Mouse (Mus musculus) liver, embryonic 15.5 days (tissue): Measurements from ENCODE around the gene Tesc. TPM values are rescaled to one million over a fixed set of nuclear protein-coding genes. Genes with fewer than 3 reads are reported as not detected.

Experiments
- ATAC-seq: fragments of 200-750 bp; cut with Nextera tagmentation; 2 replicates; pipeline ENCODE4 v1.8.0; 2017; ENCODE audit warnings: moderate number of reproducible peaks, mild to moderate bottlenecking, moderate library complexity; ENCODE audit not compliant: insufficient read depth
- H3K27ac ChIP-seq: fragments of 300-500 bp; sonication (generic); replicated peaks from 2 replicates; pipeline ENCODE4 v1.5.1; 2015; ENCODE audit warnings: mild to moderate bottlenecking, inconsistent platforms
- H3K27me3 ChIP-seq: fragments of 300-500 bp; sonication (generic); 2 replicates; pipeline ENCODE4 v1.6.1; 2015; ENCODE audit warnings: mild to moderate bottlenecking, inconsistent platforms
- H3K36me3 ChIP-seq: fragments of 300-500 bp; sonication (generic); replicated peaks from 2 replicates; pipeline ENCODE4 v1.6.1; 2015; ENCODE audit warnings: moderate library complexity, mild to moderate bottlenecking, inconsistent platforms
- H3K4me1 ChIP-seq: fragments of 300-500 bp; sonication (generic); replicated peaks from 2 replicates; pipeline ENCODE4 v1.6.1; 2015; ENCODE audit warnings: inconsistent platforms
- H3K4me2 ChIP-seq: fragments of 300-500 bp; sonication (generic); 2 replicates; pipeline ENCODE4 v1.6.1; 2015; ENCODE audit warnings: moderate library complexity, mild to moderate bottlenecking, inconsistent platforms
- H3K4me3 ChIP-seq: fragments of 300-500 bp; sonication (generic); replicated peaks from 2 replicates; pipeline ENCODE4 v1.5.1; 2015; ENCODE audit warnings: mild to moderate bottlenecking, inconsistent platforms
- H3K9ac ChIP-seq: fragments of 300-500 bp; sonication (generic); 2 replicates; pipeline ENCODE4 v1.6.1; 2015; ENCODE audit warnings: moderate library complexity, mild to moderate bottlenecking, inconsistent platforms
- H3K9me3 ChIP-seq: fragments of 300-500 bp; sonication (generic); replicated peaks from 2 replicates; pipeline ENCODE4 v1.6.1; 2016; ENCODE audit warnings: inconsistent platforms
- WGBS: fragments of 180-500 bp; shearing (Covaris S2); methylation state at CpG from one replicate; pipeline ENCODE4 v1.1.7; 2015; ENCODE audit warnings: mixed read lengths; ENCODE audit not compliant: insufficient replicate concordance; 5-methylcytosine and 5-hydroxymethylcytosine counted together
- polyA plus RNA-seq: library from polyadenylated mRNA; unstranded; fragments of >200 nt; fragmentation: Nextera tagmentation; extraction: Ambion mirVana; gene quantifications from 2 replicates; pipeline ENCODE4 v1.2.1, GENCODE M21; 2015

Tesc gene
- polyA plus RNA-seq, 1 experiment from 2014 or later: 1.6 TPM

DNA sequence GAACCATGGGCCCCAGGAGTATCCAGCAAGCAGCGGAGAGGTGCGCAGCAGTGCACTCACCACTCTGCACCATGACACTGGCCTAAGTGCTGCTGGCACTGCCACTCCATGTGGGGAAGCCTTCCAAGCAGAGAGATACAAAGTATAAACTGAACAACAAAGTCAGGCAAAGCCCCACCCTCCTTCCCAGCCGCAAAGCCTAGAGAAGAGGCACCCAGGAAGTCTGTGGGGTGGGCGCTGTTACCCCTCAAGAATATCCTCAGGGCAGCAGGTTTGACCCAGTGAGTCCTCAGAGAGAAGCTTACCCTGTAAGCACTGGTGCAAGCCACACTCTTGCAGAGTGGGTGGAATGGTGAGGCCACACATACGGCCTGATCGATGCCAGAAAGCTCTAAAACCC lies 62.6 kb downstream of the Tesc start:
- Histone ChIP-seq H3K36me3 (peaks cover 47% of the 10 kb centered on the region), H3K9ac (no peak overlapping the region), H3K27me3 (no peaks in the 10 kb centered on the region), H3K9me3 (no peaks in the 10 kb centered on the region), H3K4me3 (no peak overlapping the region), H3K27ac (no peak overlapping the region), H3K4me1 (no peaks in the 10 kb centered on the region), H3K4me2 (no peak overlapping the region)
- WGBS: 87% methylated on average over 6 of the region's 6 CpGs
- no peak for ATAC-seq

GRCm38 (mm10) chr5:118090837-118091236 lies 63.3 kb downstream of the Tesc start:
- Histone ChIP-seq H3K4me3 (no peak overlapping the region), H3K4me1 (no peaks in the 10 kb centered on the region), H3K4me2 (no peak overlapping the region), H3K27ac (no peak overlapping the region), H3K36me3 (peaks cover 50% of the 10 kb centered on the region), H3K9me3 (no peaks in the 10 kb centered on the region), H3K27me3 (no peaks in the 10 kb centered on the region), H3K9ac (no peak overlapping the region)
- 82% methylated on average over 2 of the region's 2 CpGs for WGBS
- ATAC-seq: no peak

DNA sequence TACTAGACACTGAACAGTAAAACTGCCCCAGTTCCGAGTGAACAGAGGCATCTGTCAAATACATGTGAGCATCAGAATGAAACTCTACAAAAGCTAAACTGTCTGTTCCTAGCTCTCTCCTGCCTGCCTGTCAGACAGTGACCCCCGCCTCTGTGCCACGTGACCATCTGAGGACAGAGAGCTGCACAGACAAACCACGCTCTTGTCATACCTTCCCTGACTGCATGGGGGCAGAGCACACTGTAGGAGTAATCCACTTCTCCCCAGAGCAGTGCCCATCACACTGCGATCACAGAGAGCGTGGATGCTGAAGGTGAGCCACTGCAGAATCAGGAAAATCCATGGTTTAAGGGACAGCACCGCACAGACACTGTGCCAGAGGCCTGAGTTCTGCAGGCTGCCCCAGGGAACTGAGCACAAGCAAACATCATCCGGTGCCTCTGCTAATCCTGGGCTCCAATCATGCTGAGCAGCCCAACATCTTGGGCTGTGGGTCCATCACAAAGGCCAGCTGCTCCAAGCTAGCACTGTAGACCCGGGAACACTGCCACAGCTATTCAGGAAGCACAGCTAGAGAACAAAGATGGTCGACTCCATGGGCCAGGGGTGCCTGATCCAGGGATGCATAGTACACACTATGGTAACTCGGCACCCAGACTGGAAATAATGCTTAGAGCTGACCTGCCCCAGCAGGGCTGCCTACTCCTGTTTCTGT lies 65.9 kb downstream of the Tesc start:
- Histone ChIP-seq H3K4me2 (no peak overlapping the region), H3K27ac (no peak overlapping the region), H3K4me1 (no peaks in the 10 kb centered on the region), H3K9me3 (no peaks in the 10 kb centered on the region), H3K27me3 (no peaks in the 10 kb centered on the region), H3K36me3 (peaks cover 55% of the 10 kb centered on the region), H3K9ac (no peak overlapping the region), H3K4me3 (no peak overlapping the region)
- no peak for ATAC-seq
- 68% methylated on average over 11 of the region's 11 CpGs for WGBS

- H3K36me3 ChIP-seq: peaks cover 48% of the 10 kb centered on the region
These were observed 67.9 kb downstream of the Tesc start for GRCm38 (mm10) chr5:118095433-118095832.

GRCm38 (mm10) chr5:118095849-118096248 lies 68.3 kb downstream of the Tesc start:
- 63% methylated on average over 4 of the region's 4 CpGs for WGBS
- H3K4me1 ChIP-seq: no peaks in the 10 kb centered on the region
- no peak overlapping the region for H3K4me3 ChIP-seq
- ATAC-seq: no peak
- no peaks in the 10 kb centered on the region for H3K9me3 ChIP-seq
- H3K27ac ChIP-seq: no peak overlapping the region
- peaks cover 45% of the 10 kb centered on the region for H3K36me3 ChIP-seq
- no peak overlapping the region for H3K9ac ChIP-seq
- H3K4me2 ChIP-seq: no peak overlapping the region
- H3K27me3 ChIP-seq: no peaks in the 10 kb centered on the region

More at GRCm38 (mm10) chr5:118095433-118095832, 67.9 kb downstream of the Tesc start:
- WGBS: 69% methylated on average over 11 of the region's 11 CpGs
- H3K4me1 ChIP-seq: no peaks in the 10 kb centered on the region
- H3K27me3 ChIP-seq: no peaks in the 10 kb centered on the region
- H3K9ac ChIP-seq: no peak overlapping the region
- H3K4me3 ChIP-seq: no peak overlapping the region
- no peaks in the 10 kb centered on the region for H3K9me3 ChIP-seq
- H3K4me2 ChIP-seq: no peak overlapping the region
- H3K27ac ChIP-seq: no peak overlapping the region
- no peak for ATAC-seq

GRCm38 (mm10) chr5:118096317-118096716 lies 68.8 kb downstream of the Tesc start:
- Histone ChIP-seq H3K36me3 (peaks cover 40% of the 10 kb centered on the region), H3K27ac (no peak overlapping the region), H3K4me2 (no peak overlapping the region), H3K27me3 (no peaks in the 10 kb centered on the region), H3K4me3 (no peak overlapping the region), H3K9ac (no peak overlapping the region), H3K4me1 (no peaks in the 10 kb centered on the region), H3K9me3 (no peaks in the 10 kb centered on the region)
- WGBS: 71% methylated on average over 3 of the region's 3 CpGs
- no peak for ATAC-seq

DNA sequence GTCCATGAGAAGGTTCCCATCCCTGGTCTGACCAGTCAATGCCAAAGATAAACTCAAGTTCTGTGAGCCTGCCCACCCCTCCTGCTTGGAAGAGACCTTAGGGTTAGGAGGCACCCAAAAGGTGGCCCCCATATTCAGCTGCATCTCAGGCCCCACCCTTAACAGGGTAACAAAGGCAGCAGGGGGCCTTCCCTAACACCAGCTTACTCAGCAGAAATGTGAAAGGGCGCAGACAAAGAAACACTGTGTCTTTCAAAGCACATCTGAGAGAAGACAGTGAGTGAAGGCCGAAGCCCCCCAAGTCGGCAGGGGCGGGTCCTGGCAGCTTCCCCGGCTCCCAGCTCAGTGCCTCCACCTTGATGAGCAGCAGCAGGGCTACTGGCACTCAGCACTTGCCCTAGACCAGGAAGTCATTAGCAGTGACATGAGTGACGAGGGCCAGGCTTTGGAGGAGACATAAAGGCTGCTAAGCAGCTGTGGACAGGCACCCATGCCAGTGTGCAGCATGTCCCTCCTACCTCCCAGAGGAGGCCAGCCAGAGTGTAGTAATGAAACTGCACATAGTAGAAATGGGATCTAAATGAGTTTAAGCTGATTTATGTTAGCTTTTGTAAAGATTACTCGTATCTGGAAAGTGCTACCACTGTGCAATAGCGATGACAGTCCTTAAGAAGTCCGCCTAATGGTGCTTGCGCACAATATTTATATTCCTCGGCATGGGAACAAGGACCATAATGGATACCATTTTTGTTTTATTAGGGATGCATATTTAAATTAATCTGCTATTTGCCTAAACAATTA lies 71.7 kb downstream of the Tesc start:
- no peaks in the 10 kb centered on the region for H3K27me3 ChIP-seq
- 76% methylated on average over 11 of the region's 11 CpGs for WGBS

GRCm38 (mm10) chr5:118099870-118100478 lies 72.4 kb downstream of the Tesc start:
- no peaks in the 10 kb centered on the region for H3K9me3 ChIP-seq
- WGBS: 71% methylated on average over 8 of the region's 8 CpGs
- H3K4me3 ChIP-seq: no peak overlapping the region
- no peak overlapping the region for H3K27ac ChIP-seq
- H3K4me2 ChIP-seq: no peak overlapping the region
- no peaks in the 10 kb centered on the region for H3K27me3 ChIP-seq
- H3K4me1 ChIP-seq: no peaks in the 10 kb centered on the region
- no peak for ATAC-seq
- H3K9ac ChIP-seq: no peak overlapping the region
- H3K36me3 ChIP-seq: peaks cover 9% of the 10 kb centered on the region; the same call in 1 of the 2 replicates

More for the DNA sequence above, 71.7 kb downstream of the Tesc start:
- no peaks in the 10 kb centered on the region for H3K4me1 ChIP-seq
- H3K9me3 ChIP-seq: no peaks in the 10 kb centered on the region
- no peak overlapping the region for H3K27ac ChIP-seq
- ATAC-seq: no peak
- H3K36me3 ChIP-seq: peaks cover 16% of the 10 kb centered on the region
- H3K9ac ChIP-seq: no peak overlapping the region
- H3K4me3 ChIP-seq: no peak overlapping the region
- H3K4me2 ChIP-seq: no peak overlapping the region

DNA sequence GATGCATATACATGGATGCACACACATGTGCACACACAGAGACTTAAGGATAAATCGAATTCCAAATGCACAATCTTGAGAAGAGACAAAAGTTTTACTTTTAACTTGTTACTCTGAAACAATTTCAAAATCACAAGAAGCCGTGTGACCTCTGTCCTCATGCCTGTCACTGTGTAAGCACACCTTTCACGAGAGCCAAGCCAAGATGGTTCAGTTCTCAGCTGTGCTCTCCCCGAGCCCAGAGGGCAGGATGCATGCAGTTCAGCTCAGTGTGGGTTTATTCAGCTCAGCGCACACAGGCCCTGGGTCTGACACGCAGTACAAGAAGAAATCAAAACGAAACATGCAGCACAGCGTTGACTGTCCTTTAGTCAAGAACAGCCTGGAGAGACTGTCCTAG lies 78.0 kb downstream of the Tesc start:
- H3K4me1 ChIP-seq: no peaks in the 10 kb centered on the region
- no peaks in the 10 kb centered on the region for H3K9me3 ChIP-seq
- peaks cover 14% of the 10 kb centered on the region; the same call in 1 of the 2 replicates for H3K36me3 ChIP-seq
- H3K9ac ChIP-seq: no peak overlapping the region
- no peak for ATAC-seq
- no peak overlapping the region for H3K4me3 ChIP-seq
- no peak overlapping the region for H3K4me2 ChIP-seq
- H3K27me3 ChIP-seq: no peaks in the 10 kb centered on the region
- 77% methylated on average over 8 of the region's 8 CpGs for WGBS
- no peak overlapping the region for H3K27ac ChIP-seq

- 84% methylated on average over 10 of the region's 10 CpGs for WGBS
These were observed 79.1 kb downstream of the Tesc start for GRCm38 (mm10) chr5:118106667-118107066.

DNA sequence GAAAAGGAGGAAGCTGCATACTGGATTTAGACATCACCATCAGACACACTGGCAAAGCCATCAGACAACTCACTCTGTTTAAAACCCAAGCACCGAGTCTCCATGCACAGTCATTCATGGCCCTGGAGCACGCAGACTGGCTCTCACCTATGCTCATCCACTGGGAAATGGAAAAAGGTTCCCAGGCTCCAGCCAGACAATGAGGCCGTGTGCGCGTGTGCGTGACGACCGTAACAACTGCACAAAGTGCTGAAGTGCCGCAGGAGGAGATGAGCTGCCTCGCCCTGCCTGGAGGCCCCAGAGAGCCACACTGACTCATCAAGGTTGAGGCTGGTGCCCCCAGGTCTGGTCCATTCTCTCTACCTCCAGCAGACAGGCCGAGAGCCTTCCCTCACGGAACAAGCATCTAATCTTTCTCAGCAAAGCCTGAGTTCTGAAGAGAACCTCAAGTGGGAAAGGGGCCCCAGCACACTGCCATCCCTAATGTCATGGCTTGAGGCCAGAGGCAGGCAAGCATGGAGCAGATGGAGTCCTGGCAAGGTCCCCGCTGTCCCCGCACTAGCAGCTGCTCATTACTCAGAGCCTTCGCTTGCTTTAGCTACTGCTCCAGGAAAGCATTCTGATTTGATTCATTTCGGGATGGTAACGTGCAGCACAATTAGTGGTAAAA lies 80.7 kb downstream of the Tesc start:
- Histone ChIP-seq H3K9ac (no peak overlapping the region), H3K4me1 (no peaks in the 10 kb centered on the region), H3K36me3 (peaks cover 30% of the 10 kb centered on the region), H3K9me3 (no peaks in the 10 kb centered on the region), H3K27me3 (no peaks in the 10 kb centered on the region), H3K27ac (no peak overlapping the region), H3K4me3 (no peak overlapping the region), H3K4me2 (no peak overlapping the region)
- no peak for ATAC-seq
- WGBS: 83% methylated on average over 17 of the region's 17 CpGs

More at GRCm38 (mm10) chr5:118106667-118107066, 79.1 kb downstream of the Tesc start:
- H3K4me3 ChIP-seq: no peak overlapping the region
- H3K4me1 ChIP-seq: no peaks in the 10 kb centered on the region
- H3K4me2 ChIP-seq: no peak overlapping the region
- no peak for ATAC-seq
- no peaks in the 10 kb centered on the region for H3K27me3 ChIP-seq
- H3K9ac ChIP-seq: no peak overlapping the region
- H3K36me3 ChIP-seq: peaks cover 25% of the 10 kb centered on the region
- no peaks in the 10 kb centered on the region for H3K9me3 ChIP-seq
- H3K27ac ChIP-seq: no peak overlapping the region
